Mouse (Mus musculus) c-Kit-negative CD71-positive TER-119-positive erythroid progenitor cells, embryonic 14.5 days (primary cell): ENCODE data around the gene Strip2.

Experiments used
- DNase-seq: peaks from one replicate; pipeline ENCODE4 v3.0.0-alpha.2; 2013; ENCODE audit warnings: low read depth, low spot score

The Strip2 gene

GRCm38 (mm10) chr6:29916530-29917382 lies at the start of gene Strip2:
TSS of gene Strip2 (plus strand) at chr6:29917012.
- peak; percentile 71 for DNase-seq

- no peak for DNase-seq
Observed at GRCm38 (mm10) chr6:29868341-29868895, 48.4 kb upstream of the Strip2 start.

DNA sequence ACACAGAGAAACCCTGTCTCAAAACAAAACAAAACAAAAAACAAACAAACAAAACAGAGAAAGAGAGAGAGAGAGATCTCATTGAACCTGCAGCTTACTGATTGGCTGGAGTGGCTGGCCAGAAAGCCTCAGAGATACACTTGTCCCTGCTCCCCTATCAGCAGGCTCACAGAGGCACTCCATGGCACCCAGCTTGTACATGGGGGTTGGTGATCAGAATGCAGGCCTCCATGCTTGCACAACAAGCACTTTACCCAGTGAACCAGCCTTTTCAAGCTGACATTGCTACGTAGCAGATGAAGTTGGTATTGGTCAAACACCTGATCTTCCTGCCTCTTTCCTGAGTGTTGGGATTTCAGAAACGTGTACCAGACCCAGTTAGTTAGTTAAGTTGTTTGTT lies 43.2 kb upstream of the Strip2 start:
- no peak for DNase-seq

DNA sequence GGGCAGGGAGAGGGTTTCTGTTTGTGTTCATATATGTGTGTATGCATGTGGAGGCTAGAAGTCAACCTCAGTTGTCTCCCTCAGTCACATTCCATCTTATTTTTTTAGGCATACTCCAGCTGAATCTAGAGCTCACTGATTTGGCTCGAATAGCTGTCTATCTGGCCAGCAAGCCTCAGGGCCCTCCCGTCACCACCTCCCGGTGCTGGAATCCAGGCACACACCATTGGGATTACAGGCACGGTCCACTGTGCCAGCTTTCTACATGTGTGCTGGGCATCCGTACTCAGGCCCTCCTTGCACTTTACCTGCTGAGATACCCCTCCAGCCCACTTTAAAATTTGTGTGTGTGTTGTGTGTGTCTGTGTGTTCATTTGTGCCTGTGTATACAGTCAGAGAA lies 41.2 kb upstream of the Strip2 start:
- no peak for DNase-seq

DNA sequence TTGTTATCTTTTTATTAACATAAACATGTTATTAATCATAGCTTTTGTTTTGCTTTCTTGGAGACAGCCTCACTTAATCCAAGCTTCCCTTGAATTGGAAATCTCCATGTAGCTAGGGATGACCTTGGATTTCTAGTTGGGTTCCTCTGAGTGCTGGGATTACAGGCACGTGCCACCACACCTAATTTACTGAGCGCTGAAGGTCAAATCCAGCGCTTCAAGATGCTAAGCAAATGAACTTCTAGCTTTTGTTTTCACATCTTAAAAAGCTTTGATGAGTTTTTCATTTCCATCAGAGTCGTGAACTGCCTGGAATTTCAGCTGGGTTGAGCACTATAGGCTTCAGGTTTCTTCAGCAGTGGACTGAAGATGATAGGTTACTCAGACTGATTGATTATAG lies 40.0 kb upstream of the Strip2 start:
- DNase-seq: no peak

DNA sequence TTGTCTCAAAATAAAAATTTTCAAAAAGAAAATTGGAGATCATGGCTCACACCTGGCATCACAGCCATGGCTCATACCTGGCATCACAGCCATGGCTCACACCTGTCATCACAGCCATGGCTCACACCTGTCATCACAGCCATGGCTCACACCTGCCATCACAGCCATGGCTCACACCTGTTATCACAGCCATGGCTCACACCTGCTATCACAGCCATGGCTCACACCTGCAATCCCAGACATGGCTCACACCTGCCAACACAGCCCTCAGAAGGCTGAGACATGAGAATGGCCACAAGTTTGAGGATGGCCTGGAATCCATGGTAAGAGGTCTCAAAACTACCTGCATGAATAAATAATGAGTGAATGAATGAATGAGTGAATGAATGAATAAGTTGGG lies 37.2 kb upstream of the Strip2 start:
- DNase-seq: no peak

DNA sequence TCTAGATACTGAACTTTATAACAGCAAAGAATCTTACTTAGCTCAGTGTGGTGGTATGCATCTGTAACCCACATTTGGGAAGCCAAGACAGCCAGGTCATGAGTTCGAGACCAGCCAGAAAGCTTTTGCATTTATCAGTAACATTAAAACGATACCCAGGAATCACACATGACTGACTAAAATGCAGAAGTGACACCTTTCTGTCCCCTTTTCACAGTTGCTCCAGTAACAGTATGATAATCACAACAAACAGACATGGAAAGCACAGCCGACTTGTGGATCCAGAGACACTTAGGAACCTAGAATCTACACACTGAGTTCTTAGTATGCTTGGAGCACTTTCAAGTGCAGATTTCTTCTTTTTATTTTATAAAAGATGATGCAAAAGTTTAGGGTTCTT lies 36.0 kb upstream of the Strip2 start:
- DNase-seq: no peak

DNA sequence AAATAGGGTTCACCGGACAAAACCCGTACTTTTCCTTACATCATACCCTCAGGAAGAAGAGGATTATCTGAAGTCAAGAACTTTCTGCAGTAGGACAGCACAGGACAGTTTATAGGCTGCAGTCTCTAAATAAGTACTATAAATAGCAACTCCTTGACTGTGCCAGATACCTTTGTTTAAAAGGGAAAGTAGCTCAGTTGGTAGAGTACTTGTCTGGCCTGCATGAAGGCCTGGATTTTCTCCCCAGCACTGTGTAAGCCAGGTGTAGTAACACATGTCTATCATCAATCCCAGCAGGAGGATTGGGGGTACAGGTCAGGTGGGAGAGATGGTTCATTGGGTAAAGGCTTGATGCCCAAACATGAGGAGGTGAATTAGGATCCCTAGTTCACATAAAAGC lies 34.9 kb upstream of the Strip2 start:
- DNase-seq: no peak

DNA sequence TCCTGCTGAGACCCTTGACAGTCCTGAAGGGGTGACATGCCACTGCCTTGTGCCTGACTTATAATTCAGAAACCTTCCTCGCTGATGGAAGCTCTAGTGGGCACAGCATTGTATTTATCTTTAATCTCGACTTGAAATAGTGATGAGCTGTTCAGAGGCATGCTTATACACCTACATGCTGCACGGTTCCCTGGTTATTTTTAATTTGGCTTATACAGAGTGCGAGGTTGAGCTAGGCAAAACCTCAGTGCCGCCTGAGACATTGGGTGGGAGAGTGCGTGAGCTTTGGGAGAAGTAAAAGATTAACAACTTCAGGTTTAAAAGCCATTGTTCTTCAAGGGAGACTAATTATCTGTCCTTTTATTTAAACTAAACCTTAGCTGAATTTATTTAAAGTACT lies 33.9 kb upstream of the Strip2 start:
- no peak for DNase-seq

GRCm38 (mm10) chr6:29891151-29891550 lies 25.7 kb upstream of the Strip2 start:
- no peak for DNase-seq

- DNase-seq: no peak
Observed at GRCm38 (mm10) chr6:29896976-29897375, 19.8 kb upstream of the Strip2 start.

DNA sequence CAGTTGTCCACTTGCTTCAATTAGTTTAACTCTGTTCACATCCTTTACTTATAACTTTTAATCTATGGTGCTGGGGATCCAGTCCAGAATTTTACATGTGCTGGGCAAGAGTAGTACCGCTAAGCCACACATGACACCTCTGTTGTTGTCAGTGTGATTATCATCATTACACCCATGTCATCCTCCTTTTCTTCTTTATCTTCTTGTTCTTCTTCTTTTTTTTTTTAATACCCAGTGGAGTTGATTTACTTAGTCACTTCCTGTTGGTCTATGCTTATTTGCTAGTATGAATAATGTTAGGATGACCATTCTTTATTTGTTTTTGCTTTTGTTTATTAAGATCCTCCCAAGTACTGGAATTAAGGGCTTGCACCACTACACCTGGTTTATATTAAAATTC lies 15.4 kb upstream of the Strip2 start:
- DNase-seq: no peak

GRCm38 (mm10) chr6:29902256-29902655 lies 14.6 kb upstream of the Strip2 start:
- no peak for DNase-seq

GRCm38 (mm10) chr6:29903343-29903914 lies 13.4 kb upstream of the Strip2 start:
- no peak for DNase-seq

DNA sequence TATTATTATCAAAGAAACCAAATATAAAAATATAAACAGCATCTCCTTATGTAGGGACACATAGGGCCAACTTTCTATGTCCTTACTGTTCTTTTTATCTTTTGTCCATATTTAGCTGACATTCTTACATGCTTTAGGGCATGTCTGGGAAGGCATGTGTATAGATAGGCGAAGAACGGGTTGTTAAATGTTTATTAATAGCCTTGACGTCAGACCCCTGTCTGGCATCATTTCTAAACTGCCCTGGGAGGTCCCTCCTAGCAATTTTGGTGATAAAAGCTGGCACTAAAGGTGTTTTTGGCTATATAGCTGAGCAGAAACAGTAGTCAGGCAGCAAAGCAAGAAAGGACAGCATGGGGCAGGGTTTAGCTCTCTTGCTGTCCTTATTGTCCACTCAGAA lies 12.5 kb upstream of the Strip2 start:
- DNase-seq: no peak

DNA sequence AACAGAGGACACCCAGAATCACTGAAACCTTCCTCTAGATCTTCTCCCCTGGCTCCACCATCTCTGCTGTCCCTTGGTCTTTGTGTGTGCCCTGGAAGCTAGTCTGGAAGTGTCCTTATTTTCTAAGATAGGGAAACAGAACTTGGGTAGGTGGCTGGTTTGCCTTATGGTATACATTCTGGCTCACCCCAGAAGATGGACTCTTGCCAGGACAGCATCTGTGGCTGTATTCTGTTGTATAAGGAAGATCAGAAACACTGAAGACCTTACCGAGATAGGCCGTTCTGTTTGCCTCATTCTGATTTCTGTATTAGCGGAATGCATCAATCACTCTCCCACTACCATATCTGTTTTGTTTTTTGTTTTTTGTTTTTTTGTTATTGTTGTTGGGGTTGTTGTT lies 6.2 kb upstream of the Strip2 start:
- no peak for DNase-seq

DNA sequence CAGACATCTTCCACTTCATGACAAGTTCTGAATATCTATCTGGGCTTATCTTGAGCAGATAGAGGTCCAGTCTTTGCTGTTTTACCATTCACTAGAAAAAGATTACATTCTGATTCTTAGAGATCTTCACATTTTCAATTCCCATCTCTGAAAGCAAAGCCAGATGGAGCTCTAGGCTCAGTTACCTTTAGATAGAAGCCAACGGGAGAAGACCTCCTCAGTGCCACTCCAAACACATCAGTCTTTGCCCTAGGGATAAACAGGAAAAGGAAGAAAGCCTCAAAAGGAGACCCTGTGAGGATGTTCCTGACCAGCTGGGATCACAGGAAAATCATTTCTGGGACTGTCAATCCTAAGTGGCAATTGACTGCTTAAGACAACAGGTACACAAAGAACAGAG lies 3.1 kb upstream of the Strip2 start:
- no peak for DNase-seq

- DNase-seq: no peak
Observed at GRCm38 (mm10) chr6:29914136-29914535, 2.7 kb upstream of the Strip2 start.

DNA sequence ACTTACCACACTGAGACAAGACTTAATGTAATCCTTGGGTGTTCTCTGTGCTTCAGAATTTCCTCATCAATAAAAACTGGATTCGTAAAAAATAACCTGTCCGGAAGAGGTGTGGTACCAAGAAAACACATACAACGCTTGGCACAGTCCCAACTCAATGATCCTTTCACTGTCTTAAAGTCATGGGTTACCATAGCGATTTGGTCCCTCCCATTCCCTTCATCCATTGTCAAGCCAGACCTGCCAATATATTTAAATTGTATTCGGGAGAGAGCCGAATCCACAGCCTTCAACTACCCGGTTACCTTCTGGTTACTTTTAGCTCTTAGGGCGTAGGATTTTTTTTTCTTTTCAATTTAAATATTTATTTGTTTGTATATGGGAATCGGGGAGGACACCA lies 976 bp upstream of the Strip2 start:
- DNase-seq: no peak

DNA sequence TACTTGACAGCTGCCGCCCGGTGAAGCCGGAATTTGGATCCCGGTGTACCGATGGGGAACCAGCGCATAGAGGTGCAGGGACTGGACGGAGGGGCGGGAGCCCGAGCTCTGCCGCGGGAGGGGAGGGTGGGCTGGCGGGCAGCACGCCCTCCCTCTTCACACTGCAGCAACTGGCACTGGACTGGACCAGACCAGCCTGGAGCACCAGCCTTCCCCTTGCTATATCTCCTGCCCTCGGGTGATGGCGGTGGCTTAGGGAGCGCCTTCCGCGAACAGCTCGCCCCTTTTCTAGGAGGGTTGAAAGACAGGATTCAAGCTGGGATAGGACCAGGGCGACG lies 540 bp downstream of the Strip2 start:
- DNase-seq: no peak

GRCm38 (mm10) chr6:29917947-29918346 lies 1.1 kb downstream of the Strip2 start:
- DNase-seq: no peak

GRCm38 (mm10) chr6:29923501-29923900 lies 6.7 kb downstream of the Strip2 start:
- no peak for DNase-seq

- no peak for DNase-seq
Observed at GRCm38 (mm10) chr6:29925594-29926219, 8.9 kb downstream of the Strip2 start.
